Mouse (Mus musculus) hindbrain, embryonic 15.5 days (tissue): Measurements from ENCODE around the gene Ddb2. TPM values are rescaled to one million over a fixed set of nuclear protein-coding genes. Genes with fewer than 3 reads are reported as not detected.
A peak's percentile ranks its signal among the peaks of the same experiment; 100 is the strongest.

ENCODE experiments used
- ATAC-seq: fragments of 200-750 bp; cut with Nextera tagmentation; 2 replicates; pipeline ENCODE4 v1.8.0; 2017; ENCODE audit warnings: low read depth, moderate number of reproducible peaks, moderate TSS enrichment; ENCODE audit not compliant: low FRiP score
- H3K27ac ChIP-seq: fragments of 300-500 bp; sonication (generic); replicated peaks from 2 replicates; pipeline ENCODE4 v1.5.1; 2015; ENCODE audit warnings: mild to moderate bottlenecking, inconsistent platforms
- H3K27me3 ChIP-seq: fragments of 300-500 bp; sonication (generic); 2 replicates; pipeline ENCODE4 v1.6.1; 2015; ENCODE audit warnings: control low read depth, inconsistent platforms
- H3K36me3 ChIP-seq: fragments of 300-500 bp; sonication (generic); 2 replicates; pipeline ENCODE4 v1.6.1; 2015; ENCODE audit warnings: control low read depth, inconsistent platforms
- H3K4me1 ChIP-seq: fragments of 300-500 bp; sonication (generic); replicated peaks from 2 replicates; pipeline ENCODE4 v1.6.1; 2015; ENCODE audit warnings: control low read depth, inconsistent platforms
- H3K4me2 ChIP-seq: fragments of 300-500 bp; sonication (generic); 2 replicates; pipeline ENCODE4 v1.6.1; 2015; ENCODE audit warnings: moderate library complexity, mild to moderate bottlenecking, inconsistent platforms
- H3K4me3 ChIP-seq: fragments of 300-500 bp; sonication (generic); 2 replicates; pipeline ENCODE4 v1.5.1; 2015; ENCODE audit warnings: mild to moderate bottlenecking, inconsistent platforms
- H3K9ac ChIP-seq: fragments of 300-500 bp; sonication (generic); 2 replicates; pipeline ENCODE4 v1.6.1; 2015; ENCODE audit warnings: inconsistent platforms
- H3K9me3 ChIP-seq: fragments of 300-500 bp; sonication (generic); 2 replicates; pipeline ENCODE4 v1.6.1; 2016; ENCODE audit warnings: control low read depth, inconsistent platforms
- WGBS: fragments of 180-500 bp; shearing (Covaris S2); methylation state at CpG from one replicate; pipeline ENCODE4 v1.1.7; 2015; 5-methylcytosine and 5-hydroxymethylcytosine counted together
- polyA plus RNA-seq: library from polyadenylated mRNA; unstranded; fragments of >200 nt; fragmentation: Nextera tagmentation; extraction: Ambion mirVana; gene quantifications from 2 replicates; pipeline ENCODE4 v1.2.1, GENCODE M21; 2015

Ddb2 gene
- polyA plus RNA-seq, 1 experiment from 2014 or later = 16.6 TPM

GRCm38 (mm10) chr2:91264711-91265681 lies 28.2 kb upstream of the Ddb2 start, which contains the start of gene Arfgap2:
Gene Arfgap2 (plus strand): TSS chr2:91264974.
- Histone ChIP-seq H3K27ac (peak within 1 kb of the TSS; percentile 87), H3K9ac (peak within 1 kb of the TSS; percentile 60), H3K4me3 (peak within 1 kb of the TSS; percentile 63), H3K4me2 (peak within 1 kb of the TSS; percentile 77), H3K4me1 (peaks cover 19% of the 10 kb centered on the region), H3K9me3 (no peaks in the 10 kb centered on the region), H3K36me3 (peaks cover 29% of the 10 kb centered on the region), H3K27me3 (no peaks in the 10 kb centered on the region)
- 1% methylated on average over 71 of the region's 72 CpGs for WGBS
- ATAC-seq = peak; percentile 99

DNA sequence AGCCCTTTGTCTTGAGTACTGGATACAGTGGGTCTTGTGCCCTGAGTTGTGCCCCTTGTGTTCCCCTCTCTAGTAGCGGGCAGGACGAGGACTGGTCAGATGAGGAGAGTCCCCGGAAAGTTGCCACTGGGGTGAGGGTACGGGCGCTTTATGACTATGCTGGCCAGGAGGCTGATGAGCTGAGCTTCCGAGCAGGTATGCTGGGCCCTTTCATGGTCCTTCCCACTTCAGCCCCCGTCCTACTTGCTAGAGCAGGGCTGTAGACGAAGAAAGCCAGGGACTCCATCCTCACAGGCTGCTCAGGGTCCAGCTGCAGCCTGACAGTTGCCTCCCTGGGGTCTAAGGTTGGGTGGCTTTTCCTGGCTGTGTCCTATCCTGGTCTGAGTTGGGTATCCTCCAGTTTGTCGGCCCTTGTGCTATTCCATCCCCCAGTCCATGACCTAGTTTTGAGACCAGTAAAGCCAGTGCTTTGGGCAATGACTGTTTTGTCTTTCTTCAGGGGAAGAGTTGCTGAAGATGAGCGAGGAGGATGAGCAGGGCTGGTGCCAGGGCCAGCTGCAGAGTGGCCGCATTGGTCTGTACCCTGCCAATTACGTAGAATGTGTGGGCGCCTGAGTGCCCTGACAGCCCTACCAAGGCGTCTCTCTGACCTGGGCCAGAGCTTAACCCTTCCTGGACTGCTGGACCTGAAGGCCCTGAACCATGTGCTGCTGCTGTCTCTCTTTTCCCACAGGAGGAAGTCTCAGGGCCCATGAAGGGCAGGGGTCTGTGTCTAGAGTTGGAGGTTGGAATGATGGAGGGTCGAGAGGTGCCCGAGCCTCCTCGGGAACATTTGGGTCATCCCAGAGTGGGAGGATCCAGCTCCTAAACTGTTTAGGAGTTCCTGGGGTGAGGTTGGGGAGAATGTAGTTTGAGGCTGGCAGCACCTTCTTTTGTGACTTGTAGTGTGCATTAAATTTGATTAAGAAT lies 27.2 kb upstream of the Ddb2 start:
- 92% methylated on average over 17 of the region's 17 CpGs for WGBS
- Histone ChIP-seq H3K9ac (peak overlapping the region; percentile 54), H3K9me3 (no peaks in the 10 kb centered on the region), H3K4me2 (peak overlapping the region; percentile 77), H3K36me3 (peaks cover 20% of the 10 kb centered on the region), H3K4me3 (peak overlapping the region; percentile 63), H3K27me3 (no peaks in the 10 kb centered on the region), H3K4me1 (peaks cover 19% of the 10 kb centered on the region), H3K27ac (peak overlapping the region; percentile 87)
- ATAC-seq = no peak

DNA sequence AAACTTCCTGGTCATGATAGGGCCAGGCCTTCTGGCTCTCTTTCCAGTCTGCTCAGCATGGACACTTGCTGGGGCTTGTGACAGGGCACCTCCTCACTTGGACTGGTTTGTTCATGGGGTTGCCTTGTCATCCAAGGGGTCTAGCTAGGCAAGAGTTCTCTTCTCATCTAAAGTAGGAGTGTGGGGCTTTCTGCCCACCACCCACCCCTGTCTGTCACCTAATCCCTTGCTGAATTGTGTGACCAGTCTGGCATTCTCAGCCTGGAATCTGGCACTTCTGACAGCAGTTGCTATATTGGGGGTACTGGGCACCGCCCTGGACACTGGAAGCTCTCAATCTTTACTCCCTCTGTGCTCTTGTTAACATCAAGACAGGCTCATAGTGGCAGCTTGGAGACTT lies 22.7 kb upstream of the Ddb2 start:
- WGBS = 96% methylated on average over 1 of the region's 1 CpGs
- no peak overlapping the region for H3K4me3 ChIP-seq
- no peaks in the 10 kb centered on the region for H3K36me3 ChIP-seq
- H3K4me1 ChIP-seq = peaks cover 34% of the 10 kb centered on the region
- H3K9ac ChIP-seq = no peak overlapping the region
- H3K27ac ChIP-seq = no peak overlapping the region
- H3K4me2 ChIP-seq = no peak overlapping the region
- H3K9me3 ChIP-seq = no peaks in the 10 kb centered on the region
- H3K27me3 ChIP-seq = peaks cover 19% of the 10 kb centered on the region
- no peak for ATAC-seq

DNA sequence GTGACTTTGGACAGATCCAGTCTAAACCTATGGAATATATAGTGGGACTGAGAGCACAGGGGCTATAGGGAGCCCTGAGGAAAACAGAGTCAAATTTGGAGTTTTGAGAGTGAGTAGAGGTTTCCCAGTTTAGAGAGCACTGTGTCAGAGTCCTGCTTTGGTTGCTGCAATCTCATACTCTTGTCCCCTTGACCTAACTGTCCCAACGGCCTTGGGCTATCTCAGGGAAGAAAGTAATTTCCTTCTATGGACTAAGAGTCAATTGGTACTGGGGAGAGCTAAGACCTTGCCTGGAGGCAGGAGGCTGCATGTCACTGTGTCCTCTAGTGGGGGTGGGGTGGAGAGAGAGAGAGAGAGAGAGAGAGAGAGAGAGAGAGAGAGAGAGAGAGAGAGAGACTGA lies 22.0 kb upstream of the Ddb2 start:
- H3K4me1 ChIP-seq = peaks cover 29% of the 10 kb centered on the region
- no peaks in the 10 kb centered on the region for H3K36me3 ChIP-seq
- H3K27me3 ChIP-seq = peaks cover 23% of the 10 kb centered on the region
- 0 out of 2 replicates have a peak overlapping the region, but pooled peaks have one; percentile 89 for H3K4me2 ChIP-seq
- 0 out of 2 replicates have a peak overlapping the region, but pooled peaks have one; percentile 64 for H3K27ac ChIP-seq
- no peak overlapping the region for H3K4me3 ChIP-seq
- no peaks in the 10 kb centered on the region for H3K9me3 ChIP-seq
- no peak overlapping the region for H3K9ac ChIP-seq
- 60% methylated on average over 1 of the region's 1 CpGs for WGBS
- ATAC-seq = no peak

GRCm38 (mm10) chr2:91258054-91258453 lies 21.3 kb upstream of the Ddb2 start:
- H3K4me1 ChIP-seq = peaks cover 29% of the 10 kb centered on the region
- H3K9me3 ChIP-seq = no peaks in the 10 kb centered on the region
- H3K9ac ChIP-seq = peak overlapping the region; percentile 41
- H3K27me3 ChIP-seq = peaks cover 23% of the 10 kb centered on the region
- WGBS = 64% methylated on average over 5 of the region's 5 CpGs
- H3K4me2 ChIP-seq = peak overlapping the region; percentile 89
- H3K27ac ChIP-seq = peak overlapping the region; percentile 64
- H3K4me3 ChIP-seq = peak overlapping the region; percentile 44
- no peaks in the 10 kb centered on the region for H3K36me3 ChIP-seq
- peak; percentile 17; the same call in 1 of the 2 replicates for ATAC-seq

DNA sequence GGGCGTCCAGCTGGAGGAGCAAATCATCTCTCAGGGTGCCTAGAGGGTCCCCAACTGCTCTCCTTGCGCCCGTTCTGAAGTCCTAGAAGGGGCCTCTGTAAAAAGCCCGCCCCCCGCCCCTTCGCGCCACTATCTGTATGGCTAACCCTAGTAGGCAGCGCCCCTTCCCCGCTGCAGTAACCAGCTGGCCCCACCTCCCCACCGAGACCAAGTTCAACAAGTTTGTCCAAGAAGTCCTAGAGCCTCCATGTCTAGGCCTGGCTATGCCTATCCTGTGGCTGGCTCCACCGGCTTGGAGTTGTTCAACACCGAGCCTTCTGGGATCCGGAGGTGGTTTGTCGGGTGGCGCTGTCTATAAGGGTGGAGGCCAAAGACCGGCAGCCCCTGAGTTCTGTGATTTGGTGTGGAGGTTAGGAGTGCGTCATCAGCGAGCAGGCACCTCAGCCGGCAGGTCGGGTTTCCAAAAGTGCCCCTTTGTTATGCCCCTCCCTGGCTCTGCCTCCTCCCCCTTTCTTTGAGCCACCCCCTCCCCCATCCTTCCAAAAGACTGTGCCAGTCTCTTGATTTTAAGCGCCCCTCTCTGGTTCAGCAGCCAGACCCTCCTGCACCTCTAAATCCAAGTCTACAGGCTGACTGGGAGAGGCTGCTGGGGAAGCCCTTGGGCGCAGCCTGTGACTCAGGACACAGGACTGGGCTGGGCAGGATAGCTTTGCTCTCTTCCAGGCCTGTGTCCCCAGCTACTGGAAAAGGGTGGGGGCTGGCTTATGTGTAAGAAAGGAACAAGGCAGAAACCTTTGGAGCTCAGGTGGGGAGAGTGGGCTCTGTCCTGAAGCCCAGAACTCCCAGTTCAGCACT lies 20.6 kb upstream of the Ddb2 start:
- Histone ChIP-seq H3K27me3 (peaks cover 23% of the 10 kb centered on the region), H3K4me1 (peaks cover 29% of the 10 kb centered on the region), H3K9me3 (no peaks in the 10 kb centered on the region), H3K4me2 (peak overlapping the region; percentile 89), H3K27ac (peak overlapping the region; percentile 64), H3K9ac (peak overlapping the region; percentile 41), H3K36me3 (no peaks in the 10 kb centered on the region), H3K4me3 (peak overlapping the region; percentile 44)
- WGBS = under 1% methylated on average over 22 of the region's 22 CpGs
- ATAC-seq = peak; percentile 71

DNA sequence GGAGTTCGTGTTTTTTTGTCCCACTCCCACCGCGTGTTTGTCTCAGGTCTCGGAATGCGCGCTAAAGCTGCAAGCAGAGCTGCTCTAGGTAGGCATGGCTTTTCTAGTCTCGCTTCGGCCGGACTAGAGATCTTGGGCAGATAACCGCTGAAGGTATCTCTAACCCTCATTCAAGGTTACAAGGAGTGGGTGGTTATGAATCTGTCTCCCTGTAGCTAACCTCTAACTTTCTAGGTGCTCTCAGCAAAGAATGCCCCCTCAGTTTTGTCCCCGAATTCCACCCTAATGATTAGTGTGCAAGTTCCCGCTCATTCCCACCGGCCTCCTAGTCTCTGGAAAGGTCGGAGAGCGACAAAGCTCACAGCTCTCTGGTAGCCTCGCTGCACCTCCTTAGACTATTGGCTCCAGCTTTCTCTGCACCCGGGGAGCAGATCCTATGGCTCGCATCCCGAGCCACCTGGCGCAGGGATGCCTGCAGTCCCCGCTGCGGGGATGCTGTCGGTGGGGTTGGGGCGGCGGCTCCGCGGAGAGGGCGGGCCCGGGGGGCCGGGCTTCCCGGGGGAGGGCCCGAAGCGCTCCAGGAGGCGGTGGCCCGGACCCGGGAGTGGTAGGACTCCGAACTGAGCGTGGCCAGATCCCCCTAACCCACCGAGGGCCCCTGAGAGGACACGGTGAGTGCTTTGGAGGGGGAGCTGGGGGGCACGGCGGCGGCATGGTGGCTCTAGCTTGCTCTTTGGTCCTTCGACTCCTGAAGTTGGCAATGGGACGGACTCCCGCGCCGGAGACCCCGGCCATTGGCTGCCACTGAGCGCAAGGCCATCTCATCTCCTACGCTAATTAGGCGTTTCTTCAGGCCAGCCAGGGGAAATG lies 19.7 kb upstream of the Ddb2 start:
- Histone ChIP-seq H3K27me3 (peaks cover 23% of the 10 kb centered on the region), H3K4me3 (peak overlapping the region; percentile 44), H3K9me3 (no peaks in the 10 kb centered on the region), H3K36me3 (no peaks in the 10 kb centered on the region), H3K4me2 (peak overlapping the region; percentile 89), H3K4me1 (peaks cover 29% of the 10 kb centered on the region), H3K9ac (peak overlapping the region; percentile 41), H3K27ac (peak overlapping the region; percentile 64)
- ATAC-seq = peak; percentile 43
- WGBS = 2% methylated on average over 47 of the region's 52 CpGs

- H3K4me1 ChIP-seq = peaks cover 29% of the 10 kb centered on the region
- 1% methylated on average over 27 of the region's 27 CpGs for WGBS
- H3K4me2 ChIP-seq = peak within 1 kb of the TSS; percentile 89
- H3K27ac ChIP-seq = peak within 1 kb of the TSS; percentile 64; the same call in 1 of the 2 replicates
- no peaks in the 10 kb centered on the region for H3K9me3 ChIP-seq
- no peak for ATAC-seq
- H3K36me3 ChIP-seq = no peaks in the 10 kb centered on the region
- peak within 1 kb of the TSS; percentile 41 for H3K9ac ChIP-seq
- peak within 1 kb of the TSS; percentile 44 for H3K4me3 ChIP-seq
- peaks cover 23% of the 10 kb centered on the region for H3K27me3 ChIP-seq
These were observed 18.9 kb upstream of the Ddb2 start, which contains the start of gene Pacsin3 for GRCm38 (mm10) chr2:91255661-91256150. Gene Pacsin3 (plus strand): TSS chr2:91255954.

GRCm38 (mm10) chr2:91254725-91255380 lies 18.1 kb upstream of the Ddb2 start:
- Histone ChIP-seq H3K9ac (no peak overlapping the region), H3K4me2 (peak overlapping the region; percentile 89), H3K9me3 (no peaks in the 10 kb centered on the region), H3K27ac (no peak overlapping the region), H3K27me3 (peaks cover 23% of the 10 kb centered on the region), H3K4me3 (no peak overlapping the region), H3K36me3 (no peaks in the 10 kb centered on the region), H3K4me1 (peaks cover 29% of the 10 kb centered on the region)
- 30% methylated on average over 8 of the region's 8 CpGs for WGBS
- ATAC-seq = no peak

- Histone ChIP-seq H3K9me3 (no peaks in the 10 kb centered on the region), H3K4me1 (peaks cover 27% of the 10 kb centered on the region), H3K36me3 (no peaks in the 10 kb centered on the region), H3K4me2 (no peak overlapping the region), H3K27ac (no peak overlapping the region), H3K27me3 (peaks cover 18% of the 10 kb centered on the region), H3K9ac (no peak overlapping the region), H3K4me3 (no peak overlapping the region)
- no peak for ATAC-seq
- 57% methylated on average over 4 of the region's 4 CpGs for WGBS
These were observed 15.7 kb upstream of the Ddb2 start for GRCm38 (mm10) chr2:91252512-91252911.
